Mouse (Mus musculus): ENCODE measurements around the gene Cdc25a. TPM values are rescaled to one million over a fixed set of nuclear protein-coding genes. Genes with fewer than 3 reads are reported as not detected.

The Cdc25a gene
- total RNA-seq, 2 experiments from 2014 or later, result 5.5 to 6.9 TPM

- no peak for TF ChIP-seq CTCF (IDR thresholded peaks at IDR 0.05)
- Histone ChIP-seq H3K27ac (no peak overlapping the region), H3K4me3 (no peak overlapping the region)
- intact Hi-C loops (cut with DNase I), result no loop called here
- no peak for DNase-seq (ENCODE audit: extremely low spot score in 1 of 2, low spot score in 2 of 2)
Observed at GRCm38 (mm10) chr9:109911779-109912178, 36.4 kb downstream of the Cdc25a start.

- H3K4me3 ChIP-seq, result no peak overlapping the region
- DNase-seq (ENCODE audit: extremely low spot score in 1 of 2, low spot score in 2 of 2), result no peak
- no peak for TF ChIP-seq CTCF (IDR thresholded peaks at IDR 0.05)
- intact Hi-C loops (cut with DNase I), result no loop called here
- no peak overlapping the region for H3K27ac ChIP-seq
Observed at GRCm38 (mm10) chr9:109914269-109914926, 39.0 kb downstream of the Cdc25a start.

- no peak for TF ChIP-seq CTCF (IDR thresholded peaks at IDR 0.05)
- Histone ChIP-seq H3K4me3 (no peak overlapping the region), H3K27ac (no peak overlapping the region)
- DNase-seq (ENCODE audit: extremely low spot score in 1 of 2, low spot score in 2 of 2), result no peak
- intact Hi-C loops (cut with DNase I), result no loop called here
Observed at GRCm38 (mm10) chr9:109917931-109918330, 42.6 kb downstream of the Cdc25a start.

GRCm38 (mm10) chr9:109929131-109929530 lies 53.8 kb downstream of the Cdc25a start:
- H3K27ac ChIP-seq, result no peak overlapping the region
- no peak for DNase-seq (ENCODE audit: extremely low spot score in 1 of 2, low spot score in 2 of 2)
- TF ChIP-seq CTCF (IDR thresholded peaks at IDR 0.05), result no peak
- no peak overlapping the region for H3K4me3 ChIP-seq
- intact Hi-C loops (cut with DNase I), result no loop called here

GRCm38 (mm10) chr9:109930063-109930462 lies 54.7 kb downstream of the Cdc25a start:
- Histone ChIP-seq H3K4me3 (no peak overlapping the region), H3K27ac (no peak overlapping the region)
- no peak for DNase-seq (ENCODE audit: extremely low spot score in 1 of 2, low spot score in 2 of 2)
- intact Hi-C loops (cut with DNase I), result loop anchor here (5.0 kb wide), 2 partner anchors 122 to 142 kb away; no protein-coding TSS in a partner anchor
- TF ChIP-seq CTCF (IDR thresholded peaks at IDR 0.05), result no peak

- Histone ChIP-seq H3K4me3 (peak overlapping the region; percentile 77), H3K27ac (peak overlapping the region; percentile 95)
- TF ChIP-seq CTCF (IDR thresholded peaks at IDR 0.05), result no peak
- no peak for DNase-seq (ENCODE audit: extremely low spot score in 1 of 2, low spot score in 2 of 2)
- intact Hi-C loops (cut with DNase I), result loop anchor here (1.0 to 5.0 kb wide), 3 partner anchors 35 to 142 kb away; no protein-coding TSS in a partner anchor
Observed at GRCm38 (mm10) chr9:109930752-109931151, 55.4 kb downstream of the Cdc25a start.

- DNase-seq (ENCODE audit: extremely low spot score in 1 of 2, low spot score in 2 of 2), result peak; percentile 99
- TF ChIP-seq CTCF (IDR thresholded peaks at IDR 0.05), result peak; percentile 37
Observed at GRCm38 (mm10) chr9:109931257-109932171, 56.1 kb downstream of the Cdc25a start, which contains the start of gene Map4. Map4 (plus strand) TSS chr9:109931460.

GRCm38 (mm10) chr9:109932361-109932755 lies 57.0 kb downstream of the Cdc25a start:
- intact Hi-C loops (cut with DNase I), result loop anchor here (2.0 to 5.0 kb wide), 3 partner anchors 36 to 140 kb away; no protein-coding TSS in a partner anchor
- Histone ChIP-seq H3K4me3 (peak overlapping the region; percentile 77), H3K27ac (peak overlapping the region; percentile 95)
- TF ChIP-seq CTCF (IDR thresholded peaks at IDR 0.05), result no peak
- DNase-seq (ENCODE audit: extremely low spot score in 1 of 2, low spot score in 2 of 2), result peak; percentile 18 to 38

More at GRCm38 (mm10) chr9:109931257-109932171, 56.1 kb downstream of the Cdc25a start, which contains the start of gene Map4:
- intact Hi-C loops (cut with DNase I), result loop anchor here (1.0 to 5.0 kb wide), 4 partner anchors 36 to 141 kb away; no protein-coding TSS in a partner anchor
- H3K4me3 ChIP-seq, result peak within 1 kb of the TSS; percentile 77
- peak within 1 kb of the TSS; percentile 95 for H3K27ac ChIP-seq

GRCm38 (mm10) chr9:109932756-109933375 lies 57.5 kb downstream of the Cdc25a start:
- Histone ChIP-seq H3K27ac (peak overlapping the region; percentile 95), H3K4me3 (peak overlapping the region; percentile 77)
- DNase-seq (ENCODE audit: extremely low spot score in 1 of 2, low spot score in 2 of 2), result peak; percentile 38 to 39
- intact Hi-C loops (cut with DNase I), result loop anchor here (2.0 to 5.0 kb wide), 3 partner anchors 36 to 139 kb away; no protein-coding TSS in a partner anchor
- no peak; the same call in none of the 2 replicates for TF ChIP-seq CTCF (IDR thresholded peaks at IDR 0.05)

GRCm38 (mm10) chr9:109939401-109939800 lies 64.0 kb downstream of the Cdc25a start:
- peak; percentile 37 for TF ChIP-seq CTCF (IDR thresholded peaks at IDR 0.05)
- no peak overlapping the region for H3K27ac ChIP-seq
- intact Hi-C loops (cut with DNase I), result no loop called here
- no peak for DNase-seq (ENCODE audit: extremely low spot score in 1 of 2, low spot score in 2 of 2)
- H3K4me3 ChIP-seq, result no peak overlapping the region

- no peak for TF ChIP-seq CTCF (IDR thresholded peaks at IDR 0.05)
- Histone ChIP-seq H3K4me3 (no peak overlapping the region), H3K27ac (no peak overlapping the region)
- no peak for DNase-seq (ENCODE audit: extremely low spot score in 1 of 2, low spot score in 2 of 2)
- intact Hi-C loops (cut with DNase I), result no loop called here
Observed at GRCm38 (mm10) chr9:109942796-109943195, 67.4 kb downstream of the Cdc25a start.

Small RNA genes within 50 kb of the gene (microRNA-seq; reads per million reads assigned to microRNA genes)
- 0 to 0.24 reads per million in 2 experiments for gene Mir7089

Other genes with a start within 250 kb of the Cdc25a start
- not detected for gene Fbxw24, start 249.5 kb upstream of the Cdc25a start, total RNA-seq (2021)
- not detected for gene Fbxw25, start 210.9 kb upstream of the Cdc25a start, total RNA-seq (2021)
- not detected for gene Fbxw18, start 172.9 kb upstream of the Cdc25a start, total RNA-seq (2021)
- gene Fbxw26, start 129.5 kb upstream of the Cdc25a start, total RNA-seq (2021), result not detected
- not detected for gene Fbxw27, start 84.9 kb upstream of the Cdc25a start, total RNA-seq (2021)
- gene Spink8, start 63.3 kb upstream of the Cdc25a start, total RNA-seq (2021), result 1 to 10 TPM; 2.6 to 3.4 TPM
- 10 to 100 TPM; 10.6 to 11.2 TPM for gene Nme6, start 42.8 kb upstream of the Cdc25a start, total RNA-seq (2021)
- not detected for gene Camp, start 26.0 kb upstream of the Cdc25a start, total RNA-seq (2021)
- gene Map4, start 55.9 kb downstream of the Cdc25a start, total RNA-seq (2021), result 100 to 1,000 TPM; 365 to 381 TPM
- 10 to 100 TPM; 68.6 to 74.8 TPM for gene Smarcc1, start 242.1 kb downstream of the Cdc25a start, total RNA-seq (2021)
- gene Dhx30, start 242.3 kb downstream of the Cdc25a start, total RNA-seq (2021), result 100 to 1,000 TPM; 166 to 173 TPM